Mouse (Mus musculus) brain, embryonic 14.5 days (tissue): Measurements from ENCODE around the gene Defb30.

Experiments
- CTCF ChIP-seq: fragments of 200-500 bp; IDR thresholded peaks from 2 replicates; pipeline ENCODE4 v1.5.1; 2012; ENCODE audit warnings: inconsistent platforms, mild to moderate bottlenecking, moderate library complexity, borderline replicate concordance; ENCODE audit not compliant: insufficient read depth, insufficient read length; ENCODE audit errors: extremely low read depth
- POLR2A ChIP-seq: fragments of 200-500 bp; IDR thresholded peaks from 2 replicates; pipeline ENCODE4 v1.6.1; 2012; ENCODE audit warnings: mild to moderate bottlenecking, inconsistent platforms, borderline replicate concordance; ENCODE audit not compliant: poor library complexity, insufficient read depth, insufficient read length, severe bottlenecking; ENCODE audit errors: extremely low read depth

DNA sequence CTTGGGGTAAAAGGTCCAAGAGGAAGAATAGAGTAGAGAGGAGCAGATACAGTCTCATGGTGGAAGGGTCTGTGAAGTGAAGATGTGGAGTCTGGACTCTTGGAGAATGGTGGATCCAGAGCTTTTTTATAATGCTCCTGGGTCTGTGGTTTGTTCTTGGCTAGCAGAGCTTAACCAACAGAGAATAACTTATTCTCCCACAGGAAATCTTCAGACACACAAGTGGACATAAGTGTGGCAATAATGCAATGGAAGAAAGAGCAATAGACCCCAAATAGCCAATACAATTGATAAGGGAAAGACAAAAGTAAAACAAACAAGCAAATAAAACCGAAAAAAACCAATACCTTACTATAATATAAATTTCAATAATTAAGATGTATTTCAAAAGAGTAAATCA, 65.3 kb downstream of the Defb30 start, which contains the start of gene Defb48:
- no peak for TF ChIP-seq POLR2A
- no peak for TF ChIP-seq CTCF
